Mouse (Mus musculus): ENCODE data around the gene Wnt5b. TPM values are rescaled to one million over a fixed set of nuclear protein-coding genes. Genes with fewer than 3 reads are reported as not detected.

Gene Wnt5b
- polyA plus RNA-seq, 1 experiment from 2014 or later: 12.9 TPM

DNA sequence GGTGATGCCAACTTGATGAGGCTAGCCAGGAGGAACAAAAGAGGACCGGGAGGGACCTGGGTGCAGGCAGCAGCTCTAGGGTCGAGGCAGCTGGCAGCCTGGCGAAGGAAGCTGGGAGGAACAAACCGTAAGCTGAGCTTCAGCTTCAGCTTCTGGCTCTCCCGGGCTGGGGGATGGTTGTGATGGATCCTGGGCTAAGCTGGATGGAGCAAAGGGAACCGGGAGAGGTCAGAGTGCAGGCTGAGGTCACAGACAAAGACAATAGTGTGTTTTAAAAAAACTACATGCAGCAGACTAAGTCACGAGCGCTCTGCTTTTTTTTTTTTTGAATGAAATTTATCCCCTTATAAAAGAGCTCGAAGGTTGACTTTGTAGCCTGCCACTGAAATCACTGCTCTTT, 23.4 kb downstream of the Wnt5b start:
- DNase-seq (ENCODE audit: low spot score) (no peak), ATAC-seq (replicated peaks; ENCODE audit: insufficient number of reproducible peaks, low FRiP score, low TSS enrichment, low read depth) (no peak)
- no peaks in the 10 kb centered on the region for H3K27me3 ChIP-seq (ENCODE audit: control insufficient read depth, insufficient read depth, low read length)
- 18% methylated on average over 9 of the region's 9 CpGs for WGBS
- no peaks in the 10 kb centered on the region for H3K4me1 ChIP-seq (ENCODE audit: control insufficient read depth, insufficient read depth, low read length)
- H3K4me2 ChIP-seq (ENCODE audit: low read depth, low read length): no peak overlapping the region
- H3K9ac ChIP-seq (replicated peaks; ENCODE audit: low read length): no peak overlapping the region
- H3K36me3 ChIP-seq (replicated peaks; ENCODE audit: control insufficient read depth, insufficient read depth, low read depth, low read length): no peaks in the 10 kb centered on the region
- no peaks in the 10 kb centered on the region for H3K9me3 ChIP-seq (replicated peaks; ENCODE audit: control insufficient read depth, low read length)
- no peak overlapping the region for H3K27ac ChIP-seq (replicated peaks; ENCODE audit: low read depth, low read length)
- no peak overlapping the region for H3K4me3 ChIP-seq (ENCODE audit: low read depth, low read length)

DNA sequence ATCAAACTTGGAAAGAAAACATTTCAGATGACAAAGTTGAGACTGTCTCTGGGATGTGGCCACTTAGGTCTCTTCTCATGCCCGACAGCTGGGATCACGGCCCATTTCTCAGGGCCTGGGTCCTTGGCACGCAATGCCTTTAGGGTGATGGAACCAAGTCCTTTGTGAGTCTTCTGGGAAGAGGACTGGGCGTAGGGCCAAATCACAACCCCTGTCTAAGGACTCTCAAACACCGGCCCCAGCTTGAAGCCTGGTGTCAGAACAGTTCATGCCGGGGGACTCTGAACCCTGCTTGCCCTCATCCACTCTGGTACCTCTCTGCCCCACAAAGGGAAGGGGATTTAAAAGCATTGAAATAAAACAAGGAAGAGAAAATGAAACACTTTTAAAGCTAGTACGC, 30.1 kb downstream of the Wnt5b start:
- Histone ChIP-seq H3K27ac (replicated peaks; ENCODE audit: low read depth, low read length) (no peak overlapping the region), H3K27me3 (ENCODE audit: control insufficient read depth, insufficient read depth, low read length) (no peaks in the 10 kb centered on the region), H3K4me1 (ENCODE audit: control insufficient read depth, insufficient read depth, low read length) (no peaks in the 10 kb centered on the region), H3K4me3 (ENCODE audit: low read depth, low read length) (no peak overlapping the region), H3K36me3 (replicated peaks; ENCODE audit: control insufficient read depth, insufficient read depth, low read depth, low read length) (no peaks in the 10 kb centered on the region), H3K9ac (replicated peaks; ENCODE audit: low read length) (no peak overlapping the region), H3K9me3 (replicated peaks; ENCODE audit: control insufficient read depth, low read length) (no peaks in the 10 kb centered on the region), H3K4me2 (ENCODE audit: low read depth, low read length) (no peak overlapping the region)
- DNase-seq (ENCODE audit: low spot score) (no peak), ATAC-seq (replicated peaks; ENCODE audit: insufficient number of reproducible peaks, low FRiP score, low TSS enrichment, low read depth) (no peak)
- 85% methylated on average over 7 of the region's 7 CpGs for WGBS

DNA sequence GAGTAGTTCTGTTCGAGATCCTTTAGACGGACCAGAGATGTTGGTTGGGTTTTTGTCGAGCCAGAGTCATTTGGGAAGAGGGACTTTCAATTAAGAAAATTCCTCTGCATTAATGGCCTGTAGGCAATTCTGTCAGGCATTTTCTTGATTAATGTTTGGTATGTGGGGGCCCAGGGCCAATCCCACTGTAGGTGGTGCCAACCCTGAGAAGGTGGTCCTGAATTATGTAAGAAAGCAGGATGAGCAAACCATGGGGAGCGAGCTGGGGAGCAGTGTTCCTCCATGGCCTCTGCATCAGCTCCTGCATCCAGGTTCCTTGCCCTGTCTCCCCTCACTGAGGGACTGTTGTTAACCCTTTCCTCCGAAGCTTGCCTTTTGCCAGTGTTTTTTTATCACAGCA, 30.7 kb downstream of the Wnt5b start:
- no peak overlapping the region for H3K9ac ChIP-seq (replicated peaks; ENCODE audit: low read length)
- DNase-seq (ENCODE audit: low spot score) (no peak), ATAC-seq (replicated peaks; ENCODE audit: insufficient number of reproducible peaks, low FRiP score, low TSS enrichment, low read depth) (no peak)
- no peak overlapping the region for H3K27ac ChIP-seq (replicated peaks; ENCODE audit: low read depth, low read length)
- 81% methylated on average over 5 of the region's 5 CpGs for WGBS
- no peaks in the 10 kb centered on the region for H3K36me3 ChIP-seq (replicated peaks; ENCODE audit: control insufficient read depth, insufficient read depth, low read depth, low read length)
- no peak overlapping the region for H3K4me2 ChIP-seq (ENCODE audit: low read depth, low read length)
- no peaks in the 10 kb centered on the region for H3K27me3 ChIP-seq (ENCODE audit: control insufficient read depth, insufficient read depth, low read length)
- H3K4me3 ChIP-seq (ENCODE audit: low read depth, low read length): no peak overlapping the region
- no peaks in the 10 kb centered on the region for H3K9me3 ChIP-seq (replicated peaks; ENCODE audit: control insufficient read depth, low read length)
- H3K4me1 ChIP-seq (ENCODE audit: control insufficient read depth, insufficient read depth, low read length): no peaks in the 10 kb centered on the region

DNA sequence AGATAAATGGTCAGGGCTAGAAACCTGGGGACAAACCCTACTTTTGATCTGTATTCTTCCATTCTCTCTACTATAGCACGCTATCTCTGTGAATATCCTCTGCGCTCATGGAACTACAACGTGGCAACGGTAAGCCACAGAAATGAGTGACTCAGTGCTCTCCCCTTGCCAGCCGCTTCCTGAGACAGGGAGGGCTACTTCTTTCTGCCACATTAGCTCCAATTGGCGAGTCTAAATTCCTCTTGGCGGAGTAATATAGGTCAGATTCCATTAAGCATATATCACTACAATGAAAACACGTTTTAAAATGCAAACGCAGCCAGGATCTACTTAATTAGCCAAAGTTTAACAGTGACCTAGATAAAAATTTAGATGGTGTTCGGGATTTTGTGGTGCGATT, 31.4 kb downstream of the Wnt5b start:
- no peak overlapping the region for H3K4me2 ChIP-seq (ENCODE audit: low read depth, low read length)
- 91% methylated on average over 11 of the region's 11 CpGs for WGBS
- no peaks in the 10 kb centered on the region for H3K36me3 ChIP-seq (replicated peaks; ENCODE audit: control insufficient read depth, insufficient read depth, low read depth, low read length)
- ATAC-seq (replicated peaks; ENCODE audit: insufficient number of reproducible peaks, low FRiP score, low TSS enrichment, low read depth): no peak
- H3K4me1 ChIP-seq (ENCODE audit: control insufficient read depth, insufficient read depth, low read length): no peaks in the 10 kb centered on the region
- no peak for DNase-seq (ENCODE audit: low spot score)
- no peak overlapping the region for H3K4me3 ChIP-seq (ENCODE audit: low read depth, low read length)
- no peak overlapping the region for H3K9ac ChIP-seq (replicated peaks; ENCODE audit: low read length)
- no peak overlapping the region for H3K27ac ChIP-seq (replicated peaks; ENCODE audit: low read depth, low read length)
- H3K27me3 ChIP-seq (ENCODE audit: control insufficient read depth, insufficient read depth, low read length): no peaks in the 10 kb centered on the region
- H3K9me3 ChIP-seq (replicated peaks; ENCODE audit: control insufficient read depth, low read length): no peaks in the 10 kb centered on the region

DNA sequence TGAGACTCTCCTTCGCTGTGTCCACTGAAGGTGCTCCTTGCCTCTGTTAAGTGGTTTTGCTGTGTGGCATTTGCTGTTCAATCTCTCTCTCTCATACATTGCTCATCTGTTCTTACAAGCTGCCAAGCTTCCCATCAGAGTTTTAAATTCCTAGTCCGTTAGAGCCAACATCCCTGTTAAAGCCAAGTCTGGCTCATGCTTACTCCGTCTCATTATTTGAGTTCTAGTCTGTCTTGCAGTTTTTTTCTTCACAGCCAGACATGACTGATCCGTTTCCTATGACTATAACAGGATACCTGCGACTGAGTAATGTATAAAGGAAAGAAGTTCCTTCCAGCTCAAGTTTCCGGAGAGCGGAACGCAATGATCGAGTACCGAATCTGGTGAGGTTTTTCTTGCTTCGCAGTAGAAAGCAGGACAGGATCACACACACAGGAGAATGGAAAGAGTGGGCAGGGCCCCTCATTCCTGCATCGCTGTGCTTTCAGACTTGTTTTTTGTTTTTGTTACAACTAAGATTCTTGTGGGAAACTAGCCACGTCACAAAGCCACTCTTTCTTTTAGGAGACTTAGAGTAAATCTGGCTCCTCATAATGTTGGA, 34.6 kb downstream of the Wnt5b start:
- no peak for ATAC-seq (replicated peaks; ENCODE audit: insufficient number of reproducible peaks, low FRiP score, low TSS enrichment, low read depth)

DNA sequence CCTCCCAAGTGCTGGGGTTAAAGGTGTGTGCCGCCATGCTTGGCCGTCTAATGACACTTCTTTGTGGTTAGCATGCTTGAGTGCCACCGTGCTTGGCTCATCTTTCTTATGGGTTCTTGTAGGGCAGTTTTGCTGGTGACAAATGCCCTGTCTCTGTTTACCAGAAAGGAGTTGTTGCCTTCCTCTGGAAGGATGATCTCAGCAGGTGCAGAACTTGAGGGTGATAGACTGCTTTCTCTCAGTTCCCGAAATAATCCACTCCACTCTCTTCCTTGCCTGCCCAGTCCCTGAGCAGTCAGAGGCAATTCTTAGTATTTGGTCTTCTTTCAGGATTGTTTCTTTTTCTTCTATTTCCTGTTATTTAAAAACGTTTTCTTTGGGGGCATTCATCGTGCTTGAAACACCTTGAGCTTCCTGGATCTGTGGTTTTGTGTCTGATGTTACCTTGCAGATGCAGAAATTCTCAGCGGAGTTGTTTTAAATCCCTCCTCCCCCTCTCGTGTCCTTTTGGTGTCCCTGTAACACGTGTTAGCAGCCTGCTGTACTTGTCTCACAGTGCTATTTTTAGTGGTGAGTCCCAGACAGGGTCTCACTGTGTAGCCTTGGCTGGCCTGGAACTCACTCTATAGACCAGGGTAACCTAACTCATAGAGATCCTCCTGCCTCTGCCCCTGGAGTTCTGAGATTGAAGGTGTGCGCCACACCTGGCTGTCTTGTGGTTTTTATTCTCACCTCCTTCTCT, 35.3 kb downstream of the Wnt5b start:
- Histone ChIP-seq H3K9ac (replicated peaks; ENCODE audit: low read length) (no peak overlapping the region), H3K4me1 (ENCODE audit: control insufficient read depth, insufficient read depth, low read length) (no peaks in the 10 kb centered on the region), H3K27me3 (ENCODE audit: control insufficient read depth, insufficient read depth, low read length) (no peaks in the 10 kb centered on the region), H3K27ac (replicated peaks; ENCODE audit: low read depth, low read length) (no peak overlapping the region), H3K36me3 (replicated peaks; ENCODE audit: control insufficient read depth, insufficient read depth, low read depth, low read length) (no peaks in the 10 kb centered on the region), H3K4me3 (ENCODE audit: low read depth, low read length) (no peak overlapping the region), H3K4me2 (ENCODE audit: low read depth, low read length) (no peak overlapping the region), H3K9me3 (replicated peaks; ENCODE audit: control insufficient read depth, low read length) (no peaks in the 10 kb centered on the region)
- 79% methylated on average over 10 of the region's 10 CpGs for WGBS
- ATAC-seq (replicated peaks; ENCODE audit: insufficient number of reproducible peaks, low FRiP score, low TSS enrichment, low read depth): no peak
- no peak for DNase-seq (ENCODE audit: low spot score)

More for the DNA sequence above, 34.6 kb downstream of the Wnt5b start:
- H3K9me3 ChIP-seq (replicated peaks; ENCODE audit: control insufficient read depth, low read length): no peaks in the 10 kb centered on the region
- H3K27me3 ChIP-seq (ENCODE audit: control insufficient read depth, insufficient read depth, low read length): no peaks in the 10 kb centered on the region
- no peaks in the 10 kb centered on the region for H3K36me3 ChIP-seq (replicated peaks; ENCODE audit: control insufficient read depth, insufficient read depth, low read depth, low read length)
- DNase-seq (ENCODE audit: low spot score): no peak
- H3K9ac ChIP-seq (replicated peaks; ENCODE audit: low read length): no peak overlapping the region
- WGBS: 92% methylated on average over 13 of the region's 13 CpGs
- H3K4me1 ChIP-seq (ENCODE audit: control insufficient read depth, insufficient read depth, low read length): no peaks in the 10 kb centered on the region
- H3K4me3 ChIP-seq (ENCODE audit: low read depth, low read length): no peak overlapping the region
- H3K27ac ChIP-seq (replicated peaks; ENCODE audit: low read depth, low read length): no peak overlapping the region
- no peak overlapping the region for H3K4me2 ChIP-seq (ENCODE audit: low read depth, low read length)

DNA sequence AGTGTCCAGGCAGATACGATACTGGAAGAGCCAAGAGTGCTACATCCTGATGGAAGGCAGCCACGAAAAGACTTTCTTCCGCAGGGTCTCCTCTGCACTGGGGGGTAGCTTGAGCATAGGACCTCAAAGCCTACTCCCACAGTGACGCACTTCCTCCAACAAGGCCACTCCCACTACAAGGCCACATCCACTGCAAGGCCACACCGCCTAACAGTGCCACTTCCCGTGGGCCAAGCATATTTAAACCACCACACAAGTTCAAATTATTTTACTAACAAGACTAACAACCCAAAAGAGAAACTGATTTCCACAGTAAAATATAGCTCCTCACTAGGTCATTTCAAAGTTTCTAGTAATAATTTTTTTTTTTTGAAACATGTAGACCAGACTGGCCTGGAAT, 35.9 kb downstream of the Wnt5b start:
- no peak overlapping the region for H3K4me2 ChIP-seq (ENCODE audit: low read depth, low read length)
- WGBS: 89% methylated on average over 6 of the region's 6 CpGs
- no peaks in the 10 kb centered on the region for H3K27me3 ChIP-seq (ENCODE audit: control insufficient read depth, insufficient read depth, low read length)
- H3K9ac ChIP-seq (replicated peaks; ENCODE audit: low read length): no peak overlapping the region
- ATAC-seq (replicated peaks; ENCODE audit: insufficient number of reproducible peaks, low FRiP score, low TSS enrichment, low read depth) (no peak), DNase-seq (ENCODE audit: low spot score) (no peak)
- no peaks in the 10 kb centered on the region for H3K9me3 ChIP-seq (replicated peaks; ENCODE audit: control insufficient read depth, low read length)
- no peaks in the 10 kb centered on the region for H3K36me3 ChIP-seq (replicated peaks; ENCODE audit: control insufficient read depth, insufficient read depth, low read depth, low read length)
- H3K4me1 ChIP-seq (ENCODE audit: control insufficient read depth, insufficient read depth, low read length): no peaks in the 10 kb centered on the region
- H3K4me3 ChIP-seq (ENCODE audit: low read depth, low read length): no peak overlapping the region
- H3K27ac ChIP-seq (replicated peaks; ENCODE audit: low read depth, low read length): no peak overlapping the region

DNA sequence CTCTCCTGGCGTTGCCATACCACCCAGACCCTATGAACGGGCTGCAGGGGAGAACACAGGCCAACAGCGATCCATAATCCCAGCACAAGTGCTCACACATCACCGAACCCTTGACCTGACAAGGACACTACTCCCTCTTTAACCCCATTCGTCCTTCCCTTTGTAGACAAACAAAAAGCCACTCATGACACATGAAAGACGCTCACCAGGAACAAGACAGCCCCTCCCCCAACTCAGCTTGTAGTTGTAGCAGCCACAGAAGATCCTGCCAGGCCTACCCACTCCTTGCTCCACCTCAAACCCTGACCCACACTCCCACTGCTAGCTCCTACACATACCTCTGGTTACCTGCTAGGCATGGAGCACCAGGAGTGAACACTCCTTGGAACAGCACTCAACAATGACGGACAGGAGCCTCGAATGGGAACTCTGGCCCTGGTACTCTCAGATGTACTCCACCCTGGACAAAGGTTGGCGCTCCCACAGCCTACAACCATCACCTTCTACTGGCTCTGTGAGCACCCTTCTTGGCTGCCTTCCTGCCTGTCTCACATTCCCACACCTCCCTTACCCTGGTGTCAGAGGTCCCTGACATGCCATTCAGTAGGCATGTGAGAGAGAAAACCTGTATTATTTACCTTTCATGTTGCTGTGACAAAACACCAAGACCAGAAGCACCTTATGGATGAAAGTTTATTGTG, 38.5 kb downstream of the Wnt5b start:
- WGBS: 73% methylated on average over 9 of the region's 9 CpGs
- Histone ChIP-seq H3K9ac (replicated peaks; ENCODE audit: low read length) (no peak overlapping the region), H3K36me3 (replicated peaks; ENCODE audit: control insufficient read depth, insufficient read depth, low read depth, low read length) (no peaks in the 10 kb centered on the region), H3K27ac (replicated peaks; ENCODE audit: low read depth, low read length) (no peak overlapping the region), H3K27me3 (ENCODE audit: control insufficient read depth, insufficient read depth, low read length) (no peaks in the 10 kb centered on the region), H3K4me1 (ENCODE audit: control insufficient read depth, insufficient read depth, low read length) (no peaks in the 10 kb centered on the region), H3K4me2 (ENCODE audit: low read depth, low read length) (no peak overlapping the region), H3K9me3 (replicated peaks; ENCODE audit: control insufficient read depth, low read length) (no peaks in the 10 kb centered on the region), H3K4me3 (ENCODE audit: low read depth, low read length) (no peak overlapping the region)
- ATAC-seq (replicated peaks; ENCODE audit: insufficient number of reproducible peaks, low FRiP score, low TSS enrichment, low read depth): no peak
- DNase-seq (ENCODE audit: low spot score): no peak
